Mouse (Mus musculus) neural tube, postnatal 0 days (tissue): ENCODE data around the gene Olfr1305. TPM values are rescaled to one million over a fixed set of nuclear protein-coding genes. Genes with fewer than 3 reads are reported as not detected.

ENCODE experiments used
- polyA plus RNA-seq: library from polyadenylated mRNA; unstranded; fragments of >200 nt; fragmentation: Nextera tagmentation; extraction: Ambion mirVana; gene quantifications from 2 replicates; pipeline ENCODE4 v1.2.1, GENCODE M21; 2015

Gene Olfr1305
- polyA plus RNA-seq: not detected in 2 replicates

DNA sequence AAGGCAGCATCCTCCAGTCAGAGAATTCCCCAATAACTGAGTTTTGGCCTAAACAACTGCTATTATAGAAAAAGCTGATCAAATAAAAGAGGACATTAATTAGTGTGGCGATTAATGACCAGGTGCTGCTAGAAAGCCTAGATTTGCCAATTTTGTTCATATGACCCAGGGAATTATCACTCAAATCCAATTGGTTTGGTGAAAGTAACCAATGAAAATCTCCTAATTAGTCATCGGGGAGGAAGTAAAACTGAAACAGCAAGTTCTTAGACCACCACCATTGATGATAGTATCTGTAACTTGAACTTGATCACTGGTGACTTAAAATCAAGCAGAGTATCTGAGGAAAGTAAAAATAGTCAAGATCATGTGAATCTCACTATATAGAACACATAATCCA is at the start of gene Olfr1305:
Gene Olfr1305 (minus strand): TSS at position 101 of the 400 bp plus-strand sequence.

DNA sequence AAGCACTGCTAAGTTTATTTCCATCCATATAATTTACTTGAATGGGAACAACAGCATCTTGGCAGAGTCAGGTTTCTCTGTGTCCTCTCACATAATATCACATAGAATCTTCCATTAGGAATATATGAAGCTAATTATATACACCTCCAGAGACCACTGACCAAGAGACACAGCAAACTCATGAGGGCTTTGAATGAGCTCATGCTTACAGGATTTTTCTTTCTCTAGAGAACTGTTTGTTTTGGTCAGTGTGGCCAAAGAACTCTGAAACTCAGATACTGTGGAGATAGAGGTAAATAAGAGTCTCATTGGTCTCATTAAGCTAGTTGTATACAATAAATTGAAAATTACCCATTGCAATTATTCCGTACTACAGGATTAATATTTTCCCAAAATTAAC is 39.2 kb upstream of the Olfr1305 start, which contains the start of gene Olfr1306:
Gene Olfr1306 (minus strand): TSS at position 101 of the 400 bp plus-strand sequence.

GRCm38 (mm10) chr2:111820240-111820639 is 56.7 kb downstream of the Olfr1305 start, which contains the start of gene Olfr1303:
Gene Olfr1303, minus strand, starts transcription at chr2:111820340.

Other genes starting within 250 kb of the Olfr1305 start
- not detected in 2 replicates for gene Olfr1298, start 227.9 kb downstream of the Olfr1305 start, polyA plus RNA-seq
- not detected in 2 replicates for gene Olfr1299, start 215.7 kb downstream of the Olfr1305 start, polyA plus RNA-seq
- not detected in 2 replicates for gene Olfr1301, start 126.1 kb downstream of the Olfr1305 start, polyA plus RNA-seq
- not detected in 2 replicates for gene Olfr1302, start 99.7 kb downstream of the Olfr1305 start, polyA plus RNA-seq
- not detected in 2 replicates for gene Olfr1303, start 56.8 kb downstream of the Olfr1305 start, polyA plus RNA-seq
- not detected in 2 replicates for gene Olfr1306, start 39.1 kb upstream of the Olfr1305 start, polyA plus RNA-seq
- gene Olfr1307, start 72.3 kb upstream of the Olfr1305 start, polyA plus RNA-seq: 0.03 TPM in 1 of 2 replicates, not detected in the other
- gene Olfr1308, start 87.8 kb upstream of the Olfr1305 start, polyA plus RNA-seq: not detected in 2 replicates
- not detected in 2 replicates for gene Olfr1309, start 113.1 kb upstream of the Olfr1305 start, polyA plus RNA-seq
- gene Olfr1310, start 135.6 kb upstream of the Olfr1305 start, polyA plus RNA-seq: not detected in 2 replicates
- gene Olfr1311, start 147.3 kb upstream of the Olfr1305 start, polyA plus RNA-seq: not detected in 2 replicates
- not detected in 2 replicates for gene Olfr1312, start 173.1 kb upstream of the Olfr1305 start, polyA plus RNA-seq
- not detected in 2 replicates for gene Olfr1313, start 200.7 kb upstream of the Olfr1305 start, polyA plus RNA-seq
- not detected in 2 replicates for gene Olfr1314, start 219.6 kb upstream of the Olfr1305 start, polyA plus RNA-seq
- not detected in 2 replicates for gene Olfr1315-ps1, start 238.3 kb upstream of the Olfr1305 start, polyA plus RNA-seq